9 mouse cellular contexts compared by ENCODE assay signal in the genomic region with DNA sequence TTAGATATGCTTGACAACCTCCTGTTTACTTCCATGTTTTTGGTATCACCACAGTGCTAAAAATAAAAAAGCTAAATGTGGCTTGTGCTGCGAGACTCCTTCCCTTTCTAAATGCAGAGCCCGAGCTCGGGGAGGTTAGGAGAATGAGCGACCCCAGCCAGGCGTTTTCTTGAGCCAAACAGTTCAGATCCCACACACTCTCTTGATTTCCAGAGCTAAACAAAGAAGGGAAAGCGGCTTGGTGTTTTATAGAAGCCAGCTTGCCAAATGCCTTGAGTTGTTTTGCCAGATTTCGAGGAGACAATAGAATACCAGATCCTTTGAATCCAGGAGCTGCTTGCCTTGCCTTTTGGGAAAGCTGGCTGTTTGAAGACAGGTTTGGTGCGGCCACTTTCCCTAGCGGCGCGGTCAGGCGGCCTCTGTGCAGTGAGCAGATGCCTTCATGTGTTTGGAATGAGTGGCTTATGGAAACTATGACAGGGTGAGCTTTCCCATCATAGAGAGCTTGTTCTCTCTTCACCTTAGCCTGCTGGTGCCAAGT. TPM values are rescaled to one million over a fixed set of nuclear protein-coding genes. Genes with fewer than 3 reads are reported as not detected.
A peak's percentile ranks its signal among the peaks of the same experiment; 100 is the strongest.
DNase-seq lines count a peak whose midpoint lies in the region; ATAC-seq lines count a peak whose summit lies in the region.
"Had no signal": no experiment of that assay in that cellular context is flagged by ENCODE, and none has a peak within 500 bp of the region (broad histone marks: within the 10 kb centered on the region; RNA-seq: fewer than 3 reads in every experiment).

No protein-coding gene starts in this region.

- no peak for ATAC-seq in midbrain, embryonic 15.5 days (replicated peaks)

- H3K27me3 ChIP-seq in heart, embryonic 10.5 days (ENCODE audit: insufficient read depth, poor library complexity, severe bottlenecking): no peaks in the 10 kb centered on the region
- H3K27me3 ChIP-seq in midbrain, embryonic 15.5 days (replicated peaks): peaks cover 11% of the 10 kb centered on the region

- peak overlapping the region; percentile 83 for H3K27ac ChIP-seq in heart, embryonic 10.5 days
- peak overlapping the region; percentile 56 for H3K27ac ChIP-seq in midbrain, embryonic 15.5 days
- H3K27ac ChIP-seq: liver, embryonic 14.5 days had no signal

- 30% methylated on average over 12 of the region's 12 CpGs for WGBS in heart, embryonic 10.5 days
- 37% methylated on average over 12 of the region's 12 CpGs for WGBS in midbrain, embryonic 15.5 days

- H3K4me1 ChIP-seq in heart, embryonic 10.5 days: peaks cover 32% of the 10 kb centered on the region
- H3K4me1 ChIP-seq in midbrain, embryonic 15.5 days: peaks cover 8% of the 10 kb centered on the region

- H3K4me3 ChIP-seq in heart, embryonic 10.5 days: peak overlapping the region; percentile 25
- no peak overlapping the region for H3K4me3 ChIP-seq in midbrain, embryonic 15.5 days

- no peaks in the 10 kb centered on the region for H3K36me3 ChIP-seq in heart, embryonic 10.5 days
- H3K36me3 ChIP-seq in midbrain, embryonic 15.5 days (replicated peaks): no peaks in the 10 kb centered on the region

- no peak overlapping the region for H3K9ac ChIP-seq in midbrain, embryonic 15.5 days
- H3K9ac ChIP-seq: liver, embryonic 14.5 days had no signal

- DNase-seq in layer of hippocampus, adult 11-12 months (ENCODE audit: low spot score): peak; percentile 34
- DNase-seq in layer of hippocampus, adult 8-10 months (ENCODE audit: low spot score in 2 of 2): no peak
- DNase-seq in cerebellum, postnatal 10 days: peak; percentile 26 to 31
- peak; percentile 80 for DNase-seq in heart, embryonic 10.5 days (ENCODE audit: low spot score)
- DNase-seq in frontal cortex, postnatal 36 days (ENCODE audit: low spot score in 2 of 2): no peak
- DNase-seq in thymus, postnatal 4 days: no peak
- no peak for DNase-seq in kidney, adult 9 months

- H3K9me3 ChIP-seq in heart, embryonic 10.5 days: no peaks in the 10 kb centered on the region
- no peaks in the 10 kb centered on the region for H3K9me3 ChIP-seq in midbrain, embryonic 15.5 days

- H3K4me2 ChIP-seq in midbrain, embryonic 15.5 days: no peak overlapping the region; the same call in 1 of the 2 replicates

RNA-seq across cellular contexts. Expression of a gene that starts 50.0 kb away (rescaled TPM):
- 10 to 100 TPM; 11.2 to 17.0 (median 13.7) TPM for total RNA-seq in layer of hippocampus, adult 8-10 months (2022)
- 27.9 and 60.5 TPM in 2 replicates for polyA plus RNA-seq in heart, embryonic 10.5 days (2016; fragmentation: Nextera tagmentation; extraction: Ambion mirVana)
- 5.0 TPM in 2 replicates for polyA plus RNA-seq in midbrain, embryonic 15.5 days (2015; fragmentation: Nextera tagmentation; extraction: Ambion mirVana)

Comparison
In these comparisons a context has a peak if more than half of its experiments do, and no peak if none do; other contexts are left out.
1. DNase-seq: peak in layer of hippocampus, adult 11-12 months (single experiment), cerebellum, postnatal 10 days (2 of 2) and heart, embryonic 10.5 days (single experiment); none in layer of hippocampus, adult 8-10 months (0 of 2), frontal cortex, postnatal 36 days (0 of 2), thymus, postnatal 4 days (single experiment) and kidney, adult 9 months (single experiment).